Mouse (Mus musculus) frontal cortex, adult (tissue): Measurements from ENCODE around the gene Kxd1.

Experiments used
- ATAC-seq: cut with Nextera tagmentation; 2 replicates; pipeline ENCODE4 v1.9.2; 2017; ENCODE audit warnings: mild to moderate bottlenecking, moderate library complexity, mixed read lengths; ENCODE audit not compliant: low TSS enrichment

Gene Kxd1

GRCm38 (mm10) chr8:70547762-70548161 lies 20.0 kb upstream of the Kxd1 start:
- ATAC-seq, result no peak

- no peak for ATAC-seq
These were observed 18.7 kb upstream of the Kxd1 start for GRCm38 (mm10) chr8:70546412-70546811.

- no peak for ATAC-seq
These were observed 16.5 kb upstream of the Kxd1 start for GRCm38 (mm10) chr8:70544200-70544687.

GRCm38 (mm10) chr8:70541081-70541480 lies 13.3 kb upstream of the Kxd1 start:
- ATAC-seq, result no peak

- no peak for ATAC-seq
These were observed 12.8 kb upstream of the Kxd1 start for GRCm38 (mm10) chr8:70540507-70541071.

GRCm38 (mm10) chr8:70540013-70540506 lies 12.3 kb upstream of the Kxd1 start:
- ATAC-seq, result no peak

- ATAC-seq, result peak; percentile 80
These were observed 11.5 kb upstream of the Kxd1 start, which contains the start of gene Ell for GRCm38 (mm10) chr8:70539077-70539813. Gene Ell, plus strand, starts transcription at chr8:70539457.

- ATAC-seq, result peak; percentile 65
These were observed 10.9 kb upstream of the Kxd1 start for GRCm38 (mm10) chr8:70538633-70539076.

- no peak for ATAC-seq
These were observed 10.3 kb upstream of the Kxd1 start for GRCm38 (mm10) chr8:70538024-70538579.

- ATAC-seq, result no peak
These were observed 7.9 kb upstream of the Kxd1 start for GRCm38 (mm10) chr8:70535701-70536100.

GRCm38 (mm10) chr8:70535221-70535620 lies 7.5 kb upstream of the Kxd1 start:
- ATAC-seq, result no peak

- no peak for ATAC-seq
These were observed 6.5 kb upstream of the Kxd1 start for GRCm38 (mm10) chr8:70534281-70534680.

GRCm38 (mm10) chr8:70530314-70530713 lies 2.6 kb upstream of the Kxd1 start:
- no peak for ATAC-seq

- peak; percentile 44 for ATAC-seq
These were observed 2.0 kb upstream of the Kxd1 start for GRCm38 (mm10) chr8:70529741-70530161.

GRCm38 (mm10) chr8:70529299-70529698 lies 1.5 kb upstream of the Kxd1 start:
- no peak for ATAC-seq

- no peak for ATAC-seq
These were observed 534 bp upstream of the Kxd1 start for GRCm38 (mm10) chr8:70528182-70528797.

- no peak for ATAC-seq
These were observed 645 bp downstream of the Kxd1 start for GRCm38 (mm10) chr8:70527111-70527511.

- ATAC-seq, result peak; percentile 86
These were observed 5.0 kb downstream of the Kxd1 start for GRCm38 (mm10) chr8:70522592-70523403.

GRCm38 (mm10) chr8:70519606-70520005 lies 8.2 kb downstream of the Kxd1 start:
- no peak for ATAC-seq

GRCm38 (mm10) chr8:70519043-70519442 lies 8.7 kb downstream of the Kxd1 start:
- ATAC-seq, result peak; percentile 41; the same call in 1 of the 2 replicates

- ATAC-seq, result no peak
These were observed 9.7 kb downstream of the Kxd1 start for GRCm38 (mm10) chr8:70517940-70518643.
